Mouse (Mus musculus): Measurements from ENCODE around the gene Eci1.
"Not testable (repeated sequence)": the region's sequence is repeated elsewhere in the genome, so short reads cannot be mapped to it uniquely, and the experiment has no call there.

Eci1 gene

GRCm38 (mm10) chr17:24426471-24427169 is at the start of gene Eci1:
TSS of gene Eci1 (plus strand) at chr17:24426641.
- in situ Hi-C loops (cut with MboI; ENCODE audit: low sequenced_read_pairs), result no loop called here

GRCm38 (mm10) chr17:24378496-24378895 is 47.9 kb upstream of the Eci1 start:
- in situ Hi-C loops (cut with MboI; ENCODE audit: low sequenced_read_pairs), result no loop called here

- in situ Hi-C loops (cut with MboI; ENCODE audit: low sequenced_read_pairs), result no loop called here
Observed at GRCm38 (mm10) chr17:24383789-24384188, 42.7 kb upstream of the Eci1 start.

GRCm38 (mm10) chr17:24388711-24389110 is 37.7 kb upstream of the Eci1 start:
- in situ Hi-C loops (cut with MboI; ENCODE audit: low sequenced_read_pairs), result no loop called here

- in situ Hi-C loops (cut with MboI; ENCODE audit: low sequenced_read_pairs), result no loop called here
Observed at GRCm38 (mm10) chr17:24389865-24390264, 36.6 kb upstream of the Eci1 start.

- in situ Hi-C loops (cut with MboI; ENCODE audit: low sequenced_read_pairs), result no loop called here
Observed at GRCm38 (mm10) chr17:24391149-24391548, 35.3 kb upstream of the Eci1 start.

- in situ Hi-C loops (cut with MboI; ENCODE audit: low sequenced_read_pairs), result no loop called here
Observed at GRCm38 (mm10) chr17:24393527-24393926, 32.9 kb upstream of the Eci1 start.

- in situ Hi-C loops (cut with MboI; ENCODE audit: low sequenced_read_pairs), result no loop called here
Observed at GRCm38 (mm10) chr17:24394456-24394855, 32.0 kb upstream of the Eci1 start.

GRCm38 (mm10) chr17:24402371-24402770 is 24.1 kb upstream of the Eci1 start:
- in situ Hi-C loops (cut with MboI; ENCODE audit: low sequenced_read_pairs), result no loop called here

GRCm38 (mm10) chr17:24407116-24407803 is 19.2 kb upstream of the Eci1 start:
- in situ Hi-C loops (cut with MboI; ENCODE audit: low sequenced_read_pairs), result no loop called here

GRCm38 (mm10) chr17:24413557-24414211 is 12.8 kb upstream of the Eci1 start:
- in situ Hi-C loops (cut with MboI; ENCODE audit: low sequenced_read_pairs), result no loop called here

- in situ Hi-C loops (cut with MboI; ENCODE audit: low sequenced_read_pairs), result no loop called here
Observed at GRCm38 (mm10) chr17:24414230-24414976, 12.0 kb upstream of the Eci1 start, which contains the start of gene Rnps1. TSS of gene Rnps1 (plus strand) at chr17:24414565.

GRCm38 (mm10) chr17:24415011-24415410 is 11.4 kb upstream of the Eci1 start:
- in situ Hi-C loops (cut with MboI; ENCODE audit: low sequenced_read_pairs), result no loop called here

GRCm38 (mm10) chr17:24416051-24416652 is 10.3 kb upstream of the Eci1 start:
- in situ Hi-C loops (cut with MboI; ENCODE audit: low sequenced_read_pairs), result no loop called here

- in situ Hi-C loops (cut with MboI; ENCODE audit: low sequenced_read_pairs), result no loop called here
Observed at GRCm38 (mm10) chr17:24423114-24423513, 3.3 kb upstream of the Eci1 start.

GRCm38 (mm10) chr17:24424489-24424888 is 2.0 kb upstream of the Eci1 start:
- in situ Hi-C loops (cut with MboI; ENCODE audit: low sequenced_read_pairs), result no loop called here

- in situ Hi-C loops (cut with MboI; ENCODE audit: low sequenced_read_pairs), result not testable (repeated sequence)
Observed at GRCm38 (mm10) chr17:24425326-24425725, 1.1 kb upstream of the Eci1 start.

GRCm38 (mm10) chr17:24425905-24426304 is 536 bp upstream of the Eci1 start:
- in situ Hi-C loops (cut with MboI; ENCODE audit: low sequenced_read_pairs), result no loop called here

- in situ Hi-C loops (cut with MboI; ENCODE audit: low sequenced_read_pairs), result no loop called here
Observed at GRCm38 (mm10) chr17:24427170-24427557, 723 bp downstream of the Eci1 start.

GRCm38 (mm10) chr17:24429201-24429983 is 3.0 kb downstream of the Eci1 start:
- in situ Hi-C loops (cut with MboI; ENCODE audit: low sequenced_read_pairs), result no loop called here

All from CH12F3 (cell line).